Mouse (Mus musculus) stomach, embryonic 14.5 days (tissue): ENCODE data around the gene Ntn5. TPM values are rescaled to one million over a fixed set of nuclear protein-coding genes. Genes with fewer than 3 reads are reported as not detected.

Experiments
- ATAC-seq: fragments of 200-750 bp; cut with Nextera tagmentation; 2 replicates; pipeline ENCODE4 v1.8.0; 2017; ENCODE audit warnings: low read depth, moderate TSS enrichment; ENCODE audit not compliant: insufficient number of reproducible peaks, insufficient read depth, low FRiP score
- H3K27ac ChIP-seq: fragments of 300-500 bp; sonication (generic); 2 replicates; pipeline ENCODE4 v1.5.1; 2014; ENCODE audit warnings: mild to moderate bottlenecking, low read length, moderate library complexity, mixed read lengths
- H3K27me3 ChIP-seq: fragments of 300-500 bp; sonication (generic); 2 replicates; pipeline ENCODE4 v1.6.1; 2014; ENCODE audit warnings: low read length, control low read depth, mixed read lengths; ENCODE audit not compliant: control insufficient read depth, insufficient read depth
- H3K36me3 ChIP-seq: fragments of 300-500 bp; sonication (generic); 2 replicates; pipeline ENCODE4 v1.6.1; 2014; ENCODE audit warnings: mild to moderate bottlenecking, control low read depth, low read length, moderate library complexity, mixed read lengths; ENCODE audit not compliant: control insufficient read depth, insufficient read depth
- H3K4me1 ChIP-seq: fragments of 300-500 bp; sonication (generic); 2 replicates; pipeline ENCODE4 v1.6.1; 2014; ENCODE audit warnings: low read length, control low read depth, mixed read lengths; ENCODE audit not compliant: control insufficient read depth, insufficient read depth
- H3K4me2 ChIP-seq: fragments of 300-500 bp; sonication (generic); replicated peaks from 2 replicates; pipeline ENCODE4 v1.6.1; 2014; ENCODE audit warnings: low read depth, low read length, control low read depth
- H3K4me3 ChIP-seq: fragments of 300-500 bp; sonication (generic); 2 replicates; pipeline ENCODE4 v1.5.1; 2014; ENCODE audit warnings: low read depth, low read length, control low read depth
- H3K9ac ChIP-seq: fragments of 300-500 bp; sonication (generic); replicated peaks from 2 replicates; pipeline ENCODE4 v1.6.1; 2014; ENCODE audit warnings: low read depth, mild to moderate bottlenecking, control low read depth, low read length, moderate library complexity, mixed read lengths
- H3K9me3 ChIP-seq: fragments of 300-500 bp; sonication (generic); 2 replicates; pipeline ENCODE4 v1.6.1; 2016; ENCODE audit warnings: low read depth, low read length, control low read depth; ENCODE audit not compliant: control insufficient read depth
- WGBS: fragments of 180-500 bp; shearing (Covaris S2); extraction: QIAGEN DNeasy Blood & Tissue Kit; methylation state at CpG from one replicate; pipeline ENCODE4 v1.1.7; 2014; 5-methylcytosine and 5-hydroxymethylcytosine counted together
- polyA plus RNA-seq: library from polyadenylated mRNA; unstranded; fragments of >200 nt; fragmentation: Nextera tagmentation; extraction: Ambion mirVana; gene quantifications from 2 replicates; pipeline ENCODE4 v1.2.1, GENCODE M21; 2014

Ntn5 gene
- polyA plus RNA-seq, 1 experiment from 2014 or later: 0.67 TPM

DNA sequence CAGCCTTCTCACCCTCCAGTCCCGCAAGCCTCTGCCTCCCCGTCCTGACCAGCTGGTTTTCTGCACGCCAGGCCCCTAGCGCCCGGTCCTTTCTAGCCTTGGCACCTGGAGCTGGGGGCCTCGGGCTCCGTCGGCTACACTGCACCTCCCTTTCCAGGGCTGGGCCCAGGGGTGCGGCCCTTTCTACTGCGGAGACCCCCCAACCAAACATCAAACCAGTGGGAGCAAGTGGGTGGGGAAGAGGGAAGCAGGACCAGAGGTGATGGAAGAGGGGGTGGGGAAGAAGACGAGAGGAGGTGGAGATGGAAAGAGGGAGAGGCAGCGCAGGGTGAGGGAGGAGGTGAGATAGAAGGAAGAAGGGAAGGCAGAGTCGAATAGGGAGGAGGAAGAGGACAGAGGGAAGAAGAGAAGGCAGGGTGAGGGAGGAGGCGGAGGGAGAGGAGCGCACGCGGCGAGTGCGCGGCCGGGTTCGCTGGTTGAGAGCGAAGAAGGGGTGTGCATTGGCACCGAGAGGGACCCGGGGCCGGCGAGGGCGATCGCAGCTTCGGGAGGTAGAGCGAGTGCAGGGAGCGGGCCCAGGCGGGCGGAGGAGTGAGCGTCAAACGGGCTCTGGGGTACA is 15.8 kb downstream of the Ntn5 start, which contains the start of gene Car11:
Car11 (plus strand) TSS at position 321 of the 619 bp plus-strand sequence.
- ATAC-seq: no peak
- peak within 1 kb of the TSS; percentile 55; the same call in 1 of the 2 replicates for H3K9ac ChIP-seq
- H3K9me3 ChIP-seq: no peaks in the 10 kb centered on the region
- 0 out of 2 replicates have a peak, but pooled peaks cover 4% of the 10 kb centered on the region for H3K27me3 ChIP-seq
- H3K4me1 ChIP-seq: peaks cover 27% of the 10 kb centered on the region
- H3K36me3 ChIP-seq: no peaks in the 10 kb centered on the region
- H3K4me3 ChIP-seq: peak within 1 kb of the TSS; percentile 39
- 2% methylated on average over 36 of the region's 36 CpGs for WGBS
- no peak within 1 kb of the TSS for H3K27ac ChIP-seq
- peak within 1 kb of the TSS; percentile 73 for H3K4me2 ChIP-seq

DNA sequence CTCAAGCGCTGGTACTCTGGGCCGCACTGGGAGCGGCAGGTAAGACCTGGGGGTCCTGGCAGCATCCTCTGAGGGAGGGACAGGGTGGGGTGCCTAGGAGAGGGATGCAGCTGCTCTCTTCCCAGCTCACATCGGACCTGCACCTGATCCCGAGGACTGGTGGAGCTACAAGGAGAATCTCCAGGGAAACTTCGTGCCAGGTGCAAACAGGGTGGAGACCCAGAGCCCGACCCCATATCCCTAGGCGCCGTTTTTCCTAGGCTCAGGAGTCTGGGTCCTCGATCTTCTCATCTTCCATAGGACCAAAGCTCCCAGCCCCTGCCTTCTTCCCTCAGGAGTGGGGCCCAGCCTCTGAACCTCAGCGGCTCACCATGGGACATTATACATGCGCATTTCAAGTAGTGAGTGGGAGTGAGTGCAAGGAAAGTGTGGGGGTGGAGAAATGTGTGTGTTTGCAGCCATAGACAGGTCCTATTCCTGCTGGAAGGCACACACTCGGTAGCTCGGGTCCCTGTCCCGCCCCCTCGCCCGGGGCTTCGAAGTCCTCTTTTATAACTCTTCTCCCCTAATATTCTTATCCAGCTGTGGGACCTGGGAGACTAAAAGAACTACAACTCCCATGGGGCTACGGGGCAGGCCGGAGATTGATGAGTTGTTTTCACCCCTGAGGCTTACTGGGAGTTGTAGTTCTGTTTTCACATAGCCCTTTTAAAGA is 16.6 kb downstream of the Ntn5 start:
- peak overlapping the region; percentile 39 for H3K4me3 ChIP-seq
- H3K27ac ChIP-seq: no peak overlapping the region
- peak overlapping the region; percentile 73 for H3K4me2 ChIP-seq
- H3K36me3 ChIP-seq: no peaks in the 10 kb centered on the region
- peaks cover 27% of the 10 kb centered on the region for H3K4me1 ChIP-seq
- 0 out of 2 replicates have a peak, but pooled peaks cover 4% of the 10 kb centered on the region for H3K27me3 ChIP-seq
- H3K9me3 ChIP-seq: no peaks in the 10 kb centered on the region
- no peak for ATAC-seq
- H3K9ac ChIP-seq: peak overlapping the region; percentile 55; the same call in 1 of the 2 replicates
- 1% methylated on average over 20 of the region's 20 CpGs for WGBS

DNA sequence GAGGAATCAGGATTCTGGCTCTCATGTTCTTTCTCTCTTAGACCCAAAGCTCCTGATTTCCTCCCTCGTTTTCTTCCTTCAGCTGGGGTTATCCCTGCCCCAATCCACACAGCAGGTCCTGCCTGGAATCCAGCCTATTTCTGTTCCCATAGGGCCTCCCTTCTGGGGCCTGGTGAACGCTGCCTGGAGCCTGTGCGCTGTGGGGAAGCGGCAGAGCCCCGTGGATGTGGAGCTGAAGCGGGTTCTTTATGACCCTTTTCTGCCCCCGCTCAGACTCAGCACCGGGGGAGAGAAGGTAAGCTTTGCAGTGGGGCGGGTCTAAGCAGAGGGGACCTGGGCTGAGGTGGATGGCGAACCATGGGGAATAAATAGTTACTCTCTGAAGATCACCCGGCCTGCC is 17.2 kb downstream of the Ntn5 start:
- Histone ChIP-seq H3K9ac (peak overlapping the region; percentile 18; the same call in 1 of the 2 replicates), H3K27me3 (0 out of 2 replicates have a peak, but pooled peaks cover 4% of the 10 kb centered on the region), H3K4me3 (peak overlapping the region; percentile 39; the same call in 1 of the 2 replicates), H3K4me1 (peaks cover 27% of the 10 kb centered on the region), H3K4me2 (peak overlapping the region; percentile 73), H3K27ac (peak overlapping the region; percentile 52; the same call in 1 of the 2 replicates), H3K36me3 (no peaks in the 10 kb centered on the region), H3K9me3 (no peaks in the 10 kb centered on the region)
- ATAC-seq: no peak
- 31% methylated on average over 11 of the region's 11 CpGs for WGBS

DNA sequence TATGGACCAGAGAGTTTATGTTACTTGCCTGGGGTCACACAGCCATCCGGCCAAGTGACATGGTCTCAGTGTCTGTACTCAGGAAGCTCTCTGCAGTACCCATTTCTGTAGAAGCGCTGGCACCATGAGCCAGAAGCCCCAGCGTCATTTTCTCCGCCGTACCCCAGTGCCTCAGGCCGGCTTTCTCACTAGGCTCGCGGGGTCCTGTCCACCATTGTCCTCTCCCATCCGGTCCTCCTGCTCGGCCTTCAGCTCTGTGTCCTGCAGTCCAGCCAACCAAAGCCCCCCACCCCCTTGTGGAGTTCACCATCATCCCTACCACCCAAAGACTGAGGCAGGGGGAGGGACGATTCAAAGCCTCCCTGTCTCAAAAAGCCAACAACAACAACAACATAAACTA is 17.8 kb downstream of the Ntn5 start:
- peak overlapping the region; percentile 73; the same call in 1 of the 2 replicates for H3K4me2 ChIP-seq
- H3K4me3 ChIP-seq: peak overlapping the region; percentile 39; the same call in 1 of the 2 replicates
- no peak for ATAC-seq
- no peak overlapping the region for H3K27ac ChIP-seq
- no peaks in the 10 kb centered on the region for H3K9me3 ChIP-seq
- no peaks in the 10 kb centered on the region for H3K36me3 ChIP-seq
- 0 out of 2 replicates have a peak, but pooled peaks cover 4% of the 10 kb centered on the region for H3K27me3 ChIP-seq
- peaks cover 27% of the 10 kb centered on the region for H3K4me1 ChIP-seq
- 87% methylated on average over 11 of the region's 11 CpGs for WGBS
- peak overlapping the region; percentile 18; the same call in 1 of the 2 replicates for H3K9ac ChIP-seq

DNA sequence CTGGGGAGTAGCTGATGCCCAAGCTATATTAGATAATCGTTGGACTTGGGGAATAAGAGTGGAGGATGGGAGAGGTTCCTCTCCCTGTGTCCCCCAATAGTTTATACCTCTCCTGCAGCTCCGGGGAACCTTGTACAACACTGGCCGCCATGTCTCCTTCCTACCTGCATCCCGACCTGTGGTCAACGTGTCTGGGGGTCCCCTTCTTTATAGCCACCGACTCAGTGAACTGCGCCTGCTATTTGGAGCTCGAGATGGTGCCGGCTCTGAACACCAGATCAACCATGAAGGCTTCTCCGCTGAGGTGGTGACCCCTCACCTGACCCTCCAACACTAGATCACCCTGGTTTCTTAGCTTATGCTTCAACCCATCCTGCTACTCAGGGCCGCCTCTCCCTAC is 18.5 kb downstream of the Ntn5 start:
- no peak for ATAC-seq
- no peak overlapping the region for H3K9ac ChIP-seq
- no peaks in the 10 kb centered on the region for H3K9me3 ChIP-seq
- H3K4me3 ChIP-seq: no peak overlapping the region
- H3K27me3 ChIP-seq: 0 out of 2 replicates have a peak, but pooled peaks cover 4% of the 10 kb centered on the region
- H3K4me1 ChIP-seq: peaks cover 27% of the 10 kb centered on the region
- H3K27ac ChIP-seq: no peak overlapping the region
- H3K4me2 ChIP-seq: no peak overlapping the region
- no peaks in the 10 kb centered on the region for H3K36me3 ChIP-seq
- WGBS: 92% methylated on average over 11 of the region's 11 CpGs

DNA sequence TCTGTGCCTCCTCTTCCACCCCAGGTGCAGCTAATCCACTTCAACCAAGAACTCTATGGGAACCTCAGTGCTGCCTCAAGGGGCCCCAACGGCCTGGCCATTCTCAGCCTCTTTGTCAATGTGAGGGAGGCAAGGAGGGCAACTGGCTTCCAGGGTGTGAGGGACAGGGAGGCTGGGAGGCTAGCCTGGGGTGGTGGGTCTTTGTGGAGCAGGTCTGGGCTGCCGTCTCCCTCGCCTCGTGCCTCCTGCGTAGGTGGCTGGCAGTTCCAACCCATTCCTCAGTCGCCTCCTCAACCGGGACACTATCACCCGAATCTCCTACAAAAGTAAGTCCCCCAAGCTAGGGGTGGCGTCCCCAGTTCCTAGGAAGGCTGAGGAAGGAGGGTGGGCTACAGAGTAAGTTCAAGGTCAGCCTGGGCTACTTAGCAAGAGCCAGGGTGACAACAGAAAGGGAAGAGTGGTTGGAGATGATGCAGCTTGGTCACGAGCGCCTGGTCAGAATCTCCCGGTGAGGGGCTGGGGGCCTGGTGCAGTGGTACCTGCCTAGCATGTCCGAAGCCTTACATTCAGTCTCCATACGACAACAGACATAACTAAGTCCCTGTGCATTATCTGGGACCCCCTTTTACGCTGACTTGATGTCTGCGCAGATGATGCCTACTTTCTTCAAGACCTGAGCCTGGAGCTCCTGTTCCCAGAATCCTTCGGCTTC is 19.1 kb downstream of the Ntn5 start:
- 85% methylated on average over 17 of the region's 17 CpGs for WGBS
- H3K27ac ChIP-seq: peak overlapping the region; percentile 77; the same call in 1 of the 2 replicates
- no peak for ATAC-seq

DNA sequence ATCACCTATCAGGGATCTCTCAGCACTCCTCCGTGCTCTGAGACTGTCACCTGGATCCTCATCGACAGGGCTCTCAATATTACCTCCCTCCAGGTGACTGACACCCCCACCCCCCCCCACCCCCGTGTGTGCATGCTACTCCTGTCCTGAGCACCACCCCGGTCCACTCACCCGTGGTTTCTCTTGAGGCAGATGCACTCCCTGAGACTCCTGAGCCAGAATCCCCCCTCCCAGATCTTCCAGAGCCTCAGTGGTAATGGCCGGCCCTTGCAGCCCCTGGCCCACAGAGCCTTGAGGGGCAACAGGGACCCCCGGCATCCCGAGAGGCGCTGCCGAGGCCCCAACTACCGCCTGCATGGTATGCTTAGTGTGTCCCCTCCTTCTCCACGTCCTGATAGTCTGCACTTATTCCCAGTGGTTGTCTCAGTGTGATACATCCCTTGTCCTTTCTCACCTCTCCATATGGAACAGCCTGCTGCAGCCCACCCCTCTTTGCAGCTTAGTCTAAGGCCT is 19.8 kb downstream of the Ntn5 start:
- H3K27ac ChIP-seq: peak overlapping the region; percentile 77
- H3K27me3 ChIP-seq: 0 out of 2 replicates have a peak, but pooled peaks cover under 1% of the 10 kb centered on the region
- peak overlapping the region; percentile 80 for H3K4me2 ChIP-seq
- no peak for ATAC-seq
- peaks cover 35% of the 10 kb centered on the region for H3K4me1 ChIP-seq
- no peaks in the 10 kb centered on the region for H3K36me3 ChIP-seq
- H3K4me3 ChIP-seq: peak overlapping the region; percentile 74; the same call in 1 of the 2 replicates
- 31% methylated on average over 12 of the region's 12 CpGs for WGBS
- peak overlapping the region; percentile 26; the same call in 1 of the 2 replicates for H3K9ac ChIP-seq
- no peaks in the 10 kb centered on the region for H3K9me3 ChIP-seq

More for the DNA sequence above, 19.1 kb downstream of the Ntn5 start:
- Histone ChIP-seq H3K9me3 (no peaks in the 10 kb centered on the region), H3K4me1 (peaks cover 29% of the 10 kb centered on the region), H3K27me3 (0 out of 2 replicates have a peak, but pooled peaks cover 4% of the 10 kb centered on the region), H3K9ac (no peak overlapping the region), H3K4me2 (no peak overlapping the region), H3K4me3 (no peak overlapping the region), H3K36me3 (no peaks in the 10 kb centered on the region)
